Mouse (Mus musculus) testis, adult 2 months (tissue): Measurements from ENCODE around the gene F9. TPM values are rescaled to one million over a fixed set of nuclear protein-coding genes. Genes with fewer than 3 reads are reported as not detected.

Source experiments
- H3K27ac ChIP-seq: fragments of 200-500 bp; 2 replicates; pipeline ENCODE4 v1.5.1; 2012; ENCODE audit warnings: low read depth, low read length; ENCODE audit not compliant: control insufficient read depth, insufficient read depth
- H3K27me3 ChIP-seq: fragments of 200-500 bp; 2 replicates; pipeline ENCODE4 v1.6.1; 2012; ENCODE audit warnings: mild to moderate bottlenecking, low read length, moderate library complexity; ENCODE audit not compliant: control insufficient read depth, insufficient read depth
- H3K36me3 ChIP-seq: fragments of 200-500 bp; 2 replicates; pipeline ENCODE4 v1.6.1; 2012; ENCODE audit warnings: mild to moderate bottlenecking, low read length; ENCODE audit not compliant: control insufficient read depth, insufficient read depth
- H3K4me1 ChIP-seq: fragments of 200-500 bp; 2 replicates; pipeline ENCODE4 v1.6.1; 2012; ENCODE audit warnings: low read length; ENCODE audit not compliant: control insufficient read depth, insufficient read depth
- H3K4me3 ChIP-seq: fragments of 200-500 bp; 2 replicates; pipeline ENCODE4 v1.5.1; 2012; ENCODE audit warnings: low read depth, mild to moderate bottlenecking, low read length, moderate library complexity, mixed read lengths; ENCODE audit not compliant: control insufficient read depth
- CTCF ChIP-seq: fragments of 200-500 bp; IDR thresholded peaks from 2 replicates; pipeline ENCODE4 v1.5.1; 2012; ENCODE audit warnings: low read depth, mild to moderate bottlenecking, inconsistent platforms, low read length, moderate library complexity; ENCODE audit not compliant: control insufficient read depth, insufficient read depth, insufficient replicate concordance
- POLR2A ChIP-seq: fragments of 200-500 bp; IDR thresholded peaks from 2 replicates; pipeline ENCODE4 v1.6.1; 2012; ENCODE audit warnings: low read depth, mild to moderate bottlenecking, inconsistent platforms, low read length, moderate library complexity; ENCODE audit not compliant: control insufficient read depth
- polyA plus RNA-seq: library from polyadenylated mRNA; depleted of rRNA; stranded (reverse); fragments of >200 nt; gene quantifications from 2 replicates; pipeline ENCODE4 v1.2.3, GENCODE M21; 2012; rRNA removed

The F9 gene
- polyA plus RNA-seq, 1 experiment: not detected

- TF ChIP-seq CTCF: no peak
- TF ChIP-seq POLR2A: no peak
- no peak overlapping the region for H3K27ac ChIP-seq
- H3K36me3 ChIP-seq: no peaks in the 10 kb centered on the region
- no peaks in the 10 kb centered on the region for H3K27me3 ChIP-seq
- H3K4me3 ChIP-seq: no peak overlapping the region
- no peaks in the 10 kb centered on the region for H3K4me1 ChIP-seq
Observed at GRCm38 (mm10) chrX:60026654-60027053, 27.4 kb downstream of the F9 start.

- peaks cover 2% of the 10 kb centered on the region; the same call in 1 of the 2 replicates for H3K4me1 ChIP-seq
- TF ChIP-seq POLR2A: no peak
- TF ChIP-seq CTCF: no peak
- no peak overlapping the region for H3K27ac ChIP-seq
- no peak overlapping the region for H3K4me3 ChIP-seq
- H3K36me3 ChIP-seq: no peaks in the 10 kb centered on the region
- no peaks in the 10 kb centered on the region for H3K27me3 ChIP-seq
Observed at GRCm38 (mm10) chrX:60054745-60055144, 55.5 kb downstream of the F9 start.

GRCm38 (mm10) chrX:60055185-60055584 lies 55.9 kb downstream of the F9 start:
- TF ChIP-seq CTCF (no peak), POLR2A (no peak)

GRCm38 (mm10) chrX:60075359-60075758 lies 76.1 kb downstream of the F9 start:
- no peak overlapping the region for H3K27ac ChIP-seq
- no peaks in the 10 kb centered on the region for H3K4me1 ChIP-seq
- no peaks in the 10 kb centered on the region for H3K27me3 ChIP-seq
- no peaks in the 10 kb centered on the region for H3K36me3 ChIP-seq
- no peak for TF ChIP-seq POLR2A
- no peak for TF ChIP-seq CTCF
- no peak overlapping the region for H3K4me3 ChIP-seq

More at GRCm38 (mm10) chrX:60055185-60055584, 55.9 kb downstream of the F9 start:
- no peaks in the 10 kb centered on the region for H3K27me3 ChIP-seq
- peaks cover 2% of the 10 kb centered on the region; the same call in 1 of the 2 replicates for H3K4me1 ChIP-seq
- H3K4me3 ChIP-seq: no peak overlapping the region
- H3K27ac ChIP-seq: no peak overlapping the region
- H3K36me3 ChIP-seq: no peaks in the 10 kb centered on the region

Other genes starting within 250 kb of the F9 start
- 1.0 and 1.6 TPM in 2 replicates for gene Mcf2, start 179.6 kb downstream of the F9 start, polyA plus RNA-seq